Mouse (Mus musculus) lung, postnatal 36 days (tissue): ENCODE data around the gene Gm49380.

ENCODE experiments used
- DNase-seq: peaks from one replicate; pipeline ENCODE4 v3.0.0; 2022; ENCODE audit warnings: mixed read lengths

Gene Gm49380

GRCm38 (mm10) chr9:44073115-44073514 is 40.2 kb downstream of the Gm49380 start:
- DNase-seq = no peak

DNA sequence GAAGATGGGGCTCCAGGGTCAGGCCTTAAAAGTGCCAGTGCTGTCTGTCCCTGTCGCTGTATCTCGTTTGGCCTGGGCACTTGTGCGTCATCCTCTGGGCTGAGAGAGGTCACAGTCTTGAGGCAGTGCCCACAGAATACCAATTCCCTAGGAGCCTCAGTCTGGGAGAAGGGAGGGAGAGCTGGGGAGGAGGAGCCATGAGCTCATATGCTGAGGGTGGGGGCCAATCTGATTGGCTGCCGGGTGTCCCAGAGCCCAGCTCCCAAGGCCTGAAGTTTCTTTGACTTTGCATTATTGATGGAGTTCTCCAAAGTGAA is 40.7 kb downstream of the Gm49380 start:
- DNase-seq = peak; percentile 34

- DNase-seq = no peak
Observed at GRCm38 (mm10) chr9:44071914-44072598, 41.2 kb downstream of the Gm49380 start.

DNA sequence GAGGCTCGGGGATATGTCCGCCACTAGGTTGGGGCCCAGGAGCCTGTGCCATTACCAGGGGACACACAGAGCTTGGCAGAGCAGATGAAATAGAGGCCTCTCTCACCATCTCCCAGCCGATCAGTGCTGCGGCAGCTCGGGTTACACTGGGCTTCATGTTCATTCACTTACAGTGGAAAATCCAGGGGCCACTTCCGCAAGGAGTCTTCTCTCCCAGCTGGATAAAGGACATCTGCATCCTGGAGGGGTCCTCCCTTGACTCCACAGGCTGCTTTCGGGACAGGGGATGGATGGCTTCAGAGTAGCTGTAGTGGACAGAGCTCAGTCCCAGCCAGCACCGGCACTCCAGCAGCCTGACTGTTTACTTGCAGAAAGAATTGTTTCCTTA is 42.5 kb downstream of the Gm49380 start:
- no peak for DNase-seq

DNA sequence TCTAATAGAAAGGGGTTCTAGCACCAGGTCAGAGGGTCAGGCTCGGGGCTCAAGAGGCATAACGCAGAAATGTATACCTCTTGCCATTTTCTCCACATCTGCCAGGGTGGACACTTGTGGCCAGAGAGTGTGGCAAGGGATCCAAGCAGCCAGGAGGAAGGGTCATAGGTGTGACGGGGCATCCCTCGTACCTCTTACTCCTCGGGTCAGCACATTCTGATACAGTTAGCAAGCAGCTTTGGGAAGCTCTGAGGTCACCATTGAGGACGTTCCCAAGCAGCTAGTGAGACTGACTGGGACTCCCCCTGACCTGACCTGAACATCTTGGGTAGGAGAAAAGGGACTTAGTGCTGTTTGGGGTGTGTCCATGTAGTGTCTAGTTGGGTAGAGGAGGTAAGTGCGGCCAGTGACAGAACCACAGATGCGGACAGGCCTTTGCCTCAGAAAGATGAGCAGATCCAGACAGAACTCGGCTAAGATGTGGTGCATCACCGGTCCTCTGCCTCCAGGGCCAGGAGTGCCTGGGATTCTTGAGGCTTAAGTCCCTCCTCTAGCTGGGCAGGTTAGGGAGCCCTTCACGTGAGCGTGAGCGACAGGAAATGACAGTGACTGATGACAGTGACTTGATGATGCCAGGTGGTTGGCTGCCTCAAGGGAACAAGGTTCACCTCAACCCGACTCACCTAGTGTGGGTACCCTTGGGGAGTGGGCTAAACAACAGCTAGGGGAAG is 43.0 kb downstream of the Gm49380 start:
- DNase-seq = no peak

DNA sequence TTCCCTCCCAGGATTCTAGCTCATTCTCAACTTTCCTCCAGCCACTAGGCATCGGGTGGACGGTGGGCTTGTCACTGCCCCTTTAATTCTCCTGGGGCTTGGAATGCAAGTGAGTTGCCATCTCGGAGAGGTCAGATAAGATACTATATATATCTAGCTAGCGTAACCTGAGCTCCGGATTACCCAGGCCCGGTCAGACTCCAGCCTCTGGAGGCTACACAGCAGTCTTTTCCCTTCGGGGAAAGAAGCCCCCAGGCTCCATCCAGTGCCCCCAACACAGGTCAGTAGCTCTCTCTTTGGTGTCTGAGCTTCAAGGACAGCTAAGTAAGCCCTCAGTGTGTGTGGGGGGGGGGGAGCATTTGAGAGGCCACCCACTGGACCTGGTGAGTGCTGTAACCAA is 44.0 kb downstream of the Gm49380 start:
- DNase-seq = no peak

- no peak for DNase-seq
Observed at GRCm38 (mm10) chr9:44067960-44068330, 45.4 kb downstream of the Gm49380 start.

DNA sequence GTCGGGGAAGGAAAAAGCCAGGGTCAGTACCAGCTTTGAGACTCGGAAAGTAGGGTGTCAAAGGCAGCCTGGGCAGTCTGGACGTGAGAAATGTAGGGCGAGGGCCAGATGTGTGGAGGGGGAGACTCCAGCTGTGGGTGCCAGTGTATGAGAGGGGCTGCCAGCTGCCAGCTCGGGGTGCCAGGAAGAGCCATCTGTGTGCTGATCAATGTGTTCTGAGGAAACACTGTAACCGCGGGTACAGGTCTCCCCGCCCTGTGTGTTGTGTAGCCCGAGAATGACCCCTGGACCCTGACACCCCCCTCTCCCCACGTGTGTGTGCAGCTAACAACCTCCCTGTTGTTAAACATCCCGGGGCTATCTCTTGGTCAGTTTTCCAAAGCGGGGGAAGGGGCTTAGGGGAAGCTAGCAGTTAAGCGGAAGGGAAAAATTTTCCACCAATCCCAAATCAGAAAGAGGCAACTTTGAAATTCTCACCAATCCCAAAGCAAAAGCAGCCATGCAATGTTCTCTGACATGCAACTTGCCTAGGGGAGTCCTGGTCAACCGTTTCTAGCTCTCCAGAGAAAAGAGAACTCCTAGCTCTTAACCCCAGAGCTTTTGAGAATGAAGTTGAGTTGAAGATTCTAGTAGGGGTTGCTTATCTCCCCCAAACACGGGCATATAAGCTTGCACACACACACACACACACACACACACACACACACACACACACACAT is 45.9 kb downstream of the Gm49380 start:
- DNase-seq = no peak

- peak; percentile 100 for DNase-seq
Observed at GRCm38 (mm10) chr9:44066785-44067225, 46.5 kb downstream of the Gm49380 start, which contains the start of gene Usp2. Usp2 (plus strand) TSS chr9:44067021.

DNA sequence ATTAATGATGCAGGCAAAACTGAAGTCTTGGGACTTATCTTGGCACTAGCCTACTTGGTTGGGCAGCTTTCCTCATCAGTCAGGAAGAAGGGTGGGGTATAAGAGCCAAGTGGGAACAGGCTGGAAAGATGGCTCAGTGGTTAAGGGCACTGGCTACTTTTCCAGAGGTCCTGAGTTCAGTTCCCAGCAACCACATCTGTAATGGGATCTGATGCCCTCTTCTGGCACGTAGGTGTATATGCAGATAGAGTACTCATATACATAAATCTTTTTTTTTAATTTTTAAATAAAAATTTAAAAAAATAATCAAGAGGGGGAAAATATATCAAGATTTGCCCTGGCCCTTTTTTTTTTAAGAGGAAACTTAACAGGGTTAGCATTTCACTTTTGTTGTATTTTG is 48.1 kb downstream of the Gm49380 start:
- DNase-seq = no peak

GRCm38 (mm10) chr9:44058606-44059005 is 54.7 kb downstream of the Gm49380 start:
- DNase-seq = no peak

GRCm38 (mm10) chr9:44053936-44054335 is 59.4 kb downstream of the Gm49380 start:
- no peak for DNase-seq

GRCm38 (mm10) chr9:44052855-44053254 is 60.4 kb downstream of the Gm49380 start:
- DNase-seq = no peak

DNA sequence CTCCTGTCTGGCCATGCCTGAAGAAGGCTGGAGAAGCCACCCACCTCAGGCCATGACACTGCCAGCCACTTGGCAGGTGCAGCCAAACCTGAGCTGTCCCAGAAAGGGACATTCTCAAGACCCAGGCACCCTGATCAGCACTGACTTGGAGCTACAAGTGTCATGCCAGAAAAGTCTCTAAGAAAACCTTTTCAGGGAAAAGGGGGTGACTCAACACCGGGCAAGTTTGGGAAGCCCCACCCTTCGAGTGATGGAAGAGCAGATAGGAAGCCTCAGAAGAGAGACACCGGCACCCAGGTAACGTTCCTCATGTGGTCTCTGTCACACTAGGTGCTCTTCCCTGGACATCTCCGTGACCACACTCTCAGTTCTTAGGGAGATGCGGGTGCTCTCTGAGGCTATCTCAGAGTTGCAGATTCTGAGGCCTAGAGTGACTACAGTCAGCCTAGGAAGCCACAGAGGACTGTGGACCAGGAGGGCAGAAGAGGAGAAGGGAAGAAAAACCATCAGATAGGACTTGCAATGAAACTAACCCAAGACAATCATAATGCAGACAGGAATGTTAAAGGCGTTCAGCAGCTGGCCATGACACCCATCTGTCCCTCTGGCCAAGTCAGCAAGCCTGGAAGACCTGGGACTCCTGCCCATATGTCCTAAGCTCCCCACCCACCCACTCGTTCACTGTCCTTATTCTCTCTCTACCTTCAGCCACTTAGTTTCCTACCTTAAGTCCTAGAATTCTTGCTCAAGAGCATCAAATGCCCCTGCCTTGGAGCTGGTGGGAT is 63.7 kb downstream of the Gm49380 start:
- no peak for DNase-seq

DNA sequence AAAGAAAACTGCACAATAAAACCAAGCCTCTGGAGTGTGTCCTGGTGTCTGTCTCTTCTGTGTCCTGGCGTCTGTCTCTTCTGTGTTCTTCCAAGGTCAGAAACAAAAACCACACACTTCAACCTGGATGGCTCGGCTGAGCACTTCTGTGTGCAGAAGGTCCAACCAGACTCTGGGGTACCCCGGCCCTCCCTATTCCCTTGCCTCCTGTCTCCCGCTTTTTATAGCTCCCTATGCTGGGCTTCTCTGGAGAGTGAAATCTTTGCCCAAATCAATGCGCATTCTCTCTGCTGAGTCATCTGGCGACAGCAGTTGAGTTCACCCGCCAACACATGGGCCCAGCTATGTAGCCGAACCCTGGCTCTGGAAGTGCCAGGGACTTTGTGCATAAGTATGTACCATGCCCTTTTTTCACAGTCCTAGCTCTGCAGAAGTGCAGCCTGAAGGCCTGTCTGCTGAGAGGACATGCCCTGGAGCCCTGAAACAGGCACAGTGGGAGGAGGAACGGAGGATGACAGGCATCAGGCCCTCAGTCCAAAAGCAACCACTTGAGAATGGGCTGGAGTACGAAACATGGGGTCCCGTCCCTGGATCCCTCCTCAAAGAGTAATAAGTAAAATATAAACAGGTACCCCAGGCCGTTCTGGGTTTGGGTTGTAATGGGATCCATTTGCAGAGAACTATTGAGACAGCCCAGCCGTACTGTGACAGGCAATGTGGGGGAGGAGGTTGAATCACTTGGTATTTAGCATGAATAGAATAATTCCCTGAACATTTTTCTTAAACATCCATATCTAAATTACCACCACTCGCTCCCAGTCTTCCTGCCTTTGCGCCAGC is 64.5 kb downstream of the Gm49380 start:
- DNase-seq = no peak

DNA sequence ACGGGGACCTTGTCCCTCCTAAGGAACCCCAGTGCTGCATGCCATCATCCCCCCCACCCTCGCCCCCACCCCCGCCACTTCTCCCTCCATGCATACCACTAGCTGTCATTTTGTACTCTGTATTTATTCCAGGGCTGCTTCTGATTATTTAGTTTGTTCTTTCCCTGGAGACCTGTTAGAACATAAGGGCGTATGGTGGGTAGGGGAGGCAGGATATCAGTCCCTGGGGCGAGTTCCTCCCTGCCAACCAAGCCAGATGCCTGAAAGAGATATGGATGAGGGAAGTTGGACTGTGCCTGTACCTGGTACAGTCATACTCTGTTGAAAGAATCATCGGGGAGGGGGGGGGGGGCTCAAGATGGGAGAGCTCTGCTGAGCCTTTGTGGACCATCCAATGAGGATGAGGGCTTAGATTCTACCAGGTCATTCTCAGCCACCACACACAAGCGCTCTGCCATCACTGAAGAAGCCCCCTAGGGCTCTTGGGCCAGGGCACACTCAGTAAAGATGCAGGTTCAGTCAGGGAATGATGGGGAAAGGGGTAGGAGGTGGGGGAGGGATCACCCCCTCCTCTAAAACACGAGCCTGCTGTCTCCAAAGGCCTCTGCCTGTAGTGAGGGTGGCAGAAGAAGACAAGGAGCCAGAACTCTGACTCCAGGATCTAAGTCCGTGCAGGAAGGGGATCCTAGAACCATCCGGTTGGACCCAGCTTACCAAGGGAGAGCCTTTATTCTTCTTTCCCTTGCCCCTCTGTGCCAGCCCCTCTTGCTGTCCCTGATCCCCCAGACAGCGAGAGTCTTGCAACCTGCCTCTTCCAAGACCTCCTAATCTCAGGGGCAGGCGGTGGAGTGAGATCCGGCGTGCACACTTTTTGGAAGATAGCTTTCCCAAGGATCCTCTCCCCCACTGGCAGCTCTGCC is 65.5 kb downstream of the Gm49380 start:
- DNase-seq = no peak

GRCm38 (mm10) chr9:44047071-44047470 is 66.2 kb downstream of the Gm49380 start:
- no peak for DNase-seq

DNA sequence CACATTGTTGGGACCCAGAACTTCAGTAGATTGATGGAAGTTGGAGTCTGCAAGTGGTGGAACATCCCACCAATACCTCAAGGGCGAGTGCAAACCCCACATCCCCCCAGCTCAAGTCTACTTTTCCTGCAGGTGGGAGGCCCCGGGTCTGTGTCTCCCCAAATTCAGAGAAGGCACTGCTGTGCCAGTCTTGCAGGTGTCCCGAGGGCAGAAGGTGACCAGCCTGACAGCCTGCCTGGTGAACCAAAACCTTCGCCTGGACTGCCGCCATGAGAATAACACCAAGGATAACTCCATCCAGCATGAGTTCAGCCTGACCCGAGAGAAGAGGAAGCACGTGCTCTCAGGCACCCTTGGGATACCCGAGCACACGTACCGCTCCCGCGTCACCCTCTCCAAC is 66.9 kb downstream of the Gm49380 start:
- no peak for DNase-seq

DNA sequence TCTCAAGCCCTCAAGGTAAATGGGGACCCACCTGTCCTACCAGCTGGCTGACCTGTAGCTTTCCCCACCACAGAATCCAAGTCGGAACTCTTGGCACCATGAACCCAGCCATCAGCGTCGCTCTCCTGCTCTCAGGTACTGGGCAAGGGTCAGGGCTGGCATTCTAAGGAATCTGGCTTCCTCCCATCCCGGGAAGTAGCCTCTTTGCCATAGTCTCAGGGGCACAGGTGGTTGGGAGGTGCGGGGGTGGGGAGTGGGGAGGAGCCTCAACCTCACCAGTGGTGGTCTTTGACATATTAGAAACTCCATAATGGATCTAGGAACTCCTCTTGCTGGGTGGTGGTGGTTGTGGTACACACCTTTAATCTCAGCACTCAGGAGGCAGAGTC is 67.4 kb downstream of the Gm49380 start:
- no peak for DNase-seq

GRCm38 (mm10) chr9:44045158-44045883 is 68.0 kb downstream of the Gm49380 start:
- DNase-seq = no peak
